ENCODE assay signal across 20 mouse cellular contexts in genomic region chr1:179511895-179512294, GRCm38 (mm10). TPM values are rescaled to one million over a fixed set of nuclear protein-coding genes. Genes with fewer than 3 reads are reported as not detected.
DNase-seq lines count a peak whose midpoint lies in the region; ATAC-seq and TF ChIP-seq lines count a peak whose summit lies in the region.
"Had no signal": no experiment of that assay in that cellular context is flagged by ENCODE, and none has a peak within 500 bp of the region (broad histone marks: within the 10 kb centered on the region; RNA-seq: fewer than 3 reads in every experiment).

No protein-coding gene starts in this region.

- no peaks in the 10 kb centered on the region for H3K36me3 ChIP-seq in forebrain, embryonic 16.5 days (ENCODE audit: control insufficient read depth, insufficient read depth)
- no peaks in the 10 kb centered on the region for H3K36me3 ChIP-seq in forebrain, embryonic 12.5 days (replicated peaks)
- H3K36me3 ChIP-seq: limb, embryonic 10.5 days; midbrain, embryonic 12.5 days had no signal

- no peak for TF ChIP-seq CTCF in left cerebral cortex, adult 2 months (IDR thresholded peaks at IDR 0.05)

- H3K4me1 ChIP-seq in forebrain, embryonic 16.5 days (replicated peaks; ENCODE audit: control insufficient read depth, insufficient read depth, low read length), result peaks cover 9% of the 10 kb centered on the region
- H3K4me1 ChIP-seq in forebrain, embryonic 12.5 days, result peaks cover 7% of the 10 kb centered on the region

- H3K9ac ChIP-seq in forebrain, embryonic 16.5 days (replicated peaks; ENCODE audit: low read depth, low read length), result no peak overlapping the region
- no peak overlapping the region for H3K9ac ChIP-seq in forebrain, embryonic 12.5 days
- H3K9ac ChIP-seq: hindbrain, embryonic 14.5 days; liver, postnatal 0 days; midbrain, embryonic 12.5 days had no signal

- peak; percentile 37 to 81 for DNase-seq in left cerebral cortex, postnatal 14 days (ENCODE audit: low spot score in 2 of 2)
- DNase-seq in left cerebral cortex, adult 2 months (ENCODE audit: extremely low spot score in 1 of 2, low spot score in 2 of 2), result no peak
- peak; percentile 77 for DNase-seq in brain, adult 2 months (ENCODE audit: low read depth, low spot score)
- DNase-seq in right cerebral cortex, postnatal 10 days (ENCODE audit: low spot score in 2 of 2), result peak; percentile 40 to 70
- no peak for DNase-seq in urinary bladder, postnatal 25 days (ENCODE audit: low spot score)
- DNase-seq: cerebellum, adult 2 months; cerebellum, postnatal 36 days; heart, postnatal 10 days; kidney, postnatal 4 days; layer of hippocampus, adult 9-11 months; liver, postnatal 0 days; lung, postnatal 10 days had no signal

- intact Hi-C loops in left cerebral cortex, postnatal 14 days (cut with DNase I), result no loop called here
- intact Hi-C loops in left cerebral cortex, adult 2 months (cut with DNase I), result no loop called here

- no peaks in the 10 kb centered on the region for H3K9me3 ChIP-seq in forebrain, embryonic 16.5 days (ENCODE audit: control insufficient read depth, low read length)
- H3K9me3 ChIP-seq in forebrain, embryonic 12.5 days, result no peaks in the 10 kb centered on the region
- H3K9me3 ChIP-seq: limb, embryonic 10.5 days; midbrain, embryonic 12.5 days had no signal

- no peaks in the 10 kb centered on the region for H3K27me3 ChIP-seq in forebrain, embryonic 16.5 days (replicated peaks; ENCODE audit: control insufficient read depth, insufficient read depth, low read length)
- no peaks in the 10 kb centered on the region for H3K27me3 ChIP-seq in forebrain, embryonic 12.5 days
- H3K27me3 ChIP-seq: CH12.LX had no signal

- H3K27ac ChIP-seq in forebrain, embryonic 16.5 days (ENCODE audit: low read length), result no peak overlapping the region
- H3K27ac ChIP-seq in forebrain, embryonic 12.5 days, result no peak overlapping the region
- H3K27ac ChIP-seq in left cerebral cortex, adult 2 months, result no peak overlapping the region
- H3K27ac ChIP-seq: hindbrain, embryonic 14.5 days; limb, embryonic 10.5 days; midbrain, embryonic 12.5 days had no signal

- no peak overlapping the region for H3K4me3 ChIP-seq in forebrain, embryonic 16.5 days (replicated peaks; ENCODE audit: low read length)
- no peak overlapping the region for H3K4me3 ChIP-seq in forebrain, embryonic 12.5 days (replicated peaks)
- H3K4me3 ChIP-seq in left cerebral cortex, adult 2 months, result no peak overlapping the region
- H3K4me3 ChIP-seq: limb, embryonic 10.5 days; midbrain, embryonic 12.5 days had no signal

- peak; percentile 51; the same call in 1 of the 2 replicates for ATAC-seq in forebrain, embryonic 16.5 days
- no peak for ATAC-seq in forebrain, embryonic 12.5 days (ENCODE audit: low FRiP score)
- no peak for ATAC-seq in granulocyte monocyte progenitor cell, adult 5-6 weeks (replicated peaks; ENCODE audit: poor library complexity, severe bottlenecking)
- ATAC-seq: liver, postnatal 0 days had no signal

- no peak overlapping the region for H3K4me2 ChIP-seq in forebrain, embryonic 16.5 days (ENCODE audit: low read length)
- H3K4me2 ChIP-seq in forebrain, embryonic 12.5 days, result no peak overlapping the region
- H3K4me2 ChIP-seq: heart, embryonic 11.5 days; hindbrain, embryonic 14.5 days; midbrain, embryonic 12.5 days had no signal

- 71% methylated on average over 7 of the region's 7 CpGs for WGBS in forebrain, embryonic 16.5 days
- WGBS in forebrain, embryonic 12.5 days, result 88% methylated on average over 7 of the region's 7 CpGs

RNA-seq across cellular contexts. Expression of gene Smyd3, which starts 5.9 kb away (rescaled TPM):
- 29.3 and 29.4 TPM in 2 replicates for polyA plus RNA-seq in forebrain, embryonic 16.5 days (2015; fragmentation: Nextera tagmentation; extraction: Ambion mirVana)
- 13.5 and 15.8 TPM in 2 replicates for polyA plus RNA-seq in forebrain, embryonic 12.5 days (2016; fragmentation: Nextera tagmentation; extraction: Ambion mirVana)
- total RNA-seq in left cerebral cortex, postnatal 14 days (2021), result 10 to 100 TPM; 19.1 to 20.6 TPM
- total RNA-seq in left cerebral cortex, adult 2 months (2021), result 10 to 100 TPM; 25.0 to 25.6 TPM
- total RNA-seq in granulocyte monocyte progenitor cell, adult 5-6 weeks (2014; fragmentation: Nextera tagmentation), result 34.9 and 35.7 TPM in 2 replicates
- total RNA-seq in granulocyte monocyte progenitor cell, adult 5-6 weeks (2017), result 29.7 and 30.2 TPM in 2 replicates

RNA-seq across cellular contexts. Expression of gene Tfb2m, which starts 34.2 kb away (rescaled TPM):
- 45.5 and 52.0 TPM in 2 replicates for polyA plus RNA-seq in forebrain, embryonic 16.5 days (2015; fragmentation: Nextera tagmentation; extraction: Ambion mirVana)
- 33.6 and 33.7 TPM in 2 replicates for polyA plus RNA-seq in forebrain, embryonic 12.5 days (2016; fragmentation: Nextera tagmentation; extraction: Ambion mirVana)
- total RNA-seq in left cerebral cortex, postnatal 14 days (2021), result 10 to 100 TPM; 22.3 to 27.0 TPM
- total RNA-seq in left cerebral cortex, adult 2 months (2021), result 10 to 100 TPM; 23.8 to 25.0 TPM
- total RNA-seq in granulocyte monocyte progenitor cell, adult 5-6 weeks (2014; fragmentation: Nextera tagmentation), result 34.0 and 37.0 TPM in 2 replicates
- 30.3 and 40.0 TPM in 2 replicates for total RNA-seq in granulocyte monocyte progenitor cell, adult 5-6 weeks (2017)

RNA-seq across cellular contexts. Expression of gene Cnst, which starts 34.3 kb away (rescaled TPM):
- 32.4 and 34.0 TPM in 2 replicates for polyA plus RNA-seq in forebrain, embryonic 16.5 days (2015; fragmentation: Nextera tagmentation; extraction: Ambion mirVana)
- 26.9 and 29.0 TPM in 2 replicates for polyA plus RNA-seq in forebrain, embryonic 12.5 days (2016; fragmentation: Nextera tagmentation; extraction: Ambion mirVana)
- 10 to 100 TPM; 33.8 to 34.1 TPM for total RNA-seq in left cerebral cortex, postnatal 14 days (2021)
- total RNA-seq in left cerebral cortex, adult 2 months (2021), result 10 to 100 TPM; 36.6 to 37.0 TPM
- total RNA-seq in granulocyte monocyte progenitor cell, adult 5-6 weeks (2014; fragmentation: Nextera tagmentation), result 15.8 and 17.5 TPM in 2 replicates
- total RNA-seq in granulocyte monocyte progenitor cell, adult 5-6 weeks (2017), result 18.4 and 19.1 TPM in 2 replicates

Comparison
In these comparisons a context has a peak if more than half of its experiments do, and no peak if none do; other contexts are left out.
1. DNase-seq: peak in left cerebral cortex, postnatal 14 days (2 of 2), brain, adult 2 months (single experiment) and right cerebral cortex, postnatal 10 days (2 of 2); none in left cerebral cortex, adult 2 months (0 of 2) and urinary bladder, postnatal 25 days (single experiment).